Mouse (Mus musculus) limb, embryonic 14.5 days (tissue): ENCODE results near the gene Olfr61. TPM values are rescaled to one million over a fixed set of nuclear protein-coding genes. Genes with fewer than 3 reads are reported as not detected.
"Not testable (repeated sequence)": the region's sequence is repeated elsewhere in the genome, so short reads cannot be mapped to it uniquely, and the experiment has no call there.

Source experiments
- ATAC-seq: fragments of 200-750 bp; cut with Nextera tagmentation; 2 replicates; pipeline ENCODE4 v1.8.0; 2017; ENCODE audit warnings: low read depth, moderate number of reproducible peaks, moderate TSS enrichment; ENCODE audit not compliant: low FRiP score
- DNase-seq: peaks from one replicate; pipeline ENCODE4 v3.0.0-alpha.2; 2015; ENCODE audit warnings: low spot score
- H3K27ac ChIP-seq: fragments of 300-500 bp; sonication (generic); replicated peaks from 2 replicates; pipeline ENCODE4 v1.5.1; 2014; ENCODE audit warnings: low read depth, mild to moderate bottlenecking, low read length, moderate library complexity, mixed read lengths
- H3K27me3 ChIP-seq: fragments of 300-500 bp; sonication (generic); 2 replicates; pipeline ENCODE4 v1.6.1; 2014; ENCODE audit warnings: low read length, mixed read lengths; ENCODE audit not compliant: control insufficient read depth, insufficient read depth
- H3K36me3 ChIP-seq: fragments of 300-500 bp; sonication (generic); 2 replicates; pipeline ENCODE4 v1.6.1; 2014; ENCODE audit warnings: mild to moderate bottlenecking, low read length, moderate library complexity, mixed read lengths; ENCODE audit not compliant: control insufficient read depth, insufficient read depth
- H3K4me1 ChIP-seq: fragments of 300-500 bp; sonication (generic); 2 replicates; pipeline ENCODE4 v1.6.1; 2014; ENCODE audit warnings: antibody characterized with exemption, low read length, mixed read lengths; ENCODE audit not compliant: control insufficient read depth, insufficient read depth
- H3K4me2 ChIP-seq: fragments of 300-500 bp; sonication (generic); replicated peaks from 2 replicates; pipeline ENCODE4 v1.6.1; 2014; ENCODE audit warnings: low read depth, mild to moderate bottlenecking, low read length, moderate library complexity; ENCODE audit not compliant: severe bottlenecking
- H3K4me3 ChIP-seq: fragments of 300-500 bp; sonication (generic); replicated peaks from 2 replicates; pipeline ENCODE4 v1.5.1; 2014; ENCODE audit warnings: low read length
- H3K9ac ChIP-seq: fragments of 300-500 bp; sonication (generic); 2 replicates; pipeline ENCODE4 v1.6.1; 2014; ENCODE audit warnings: mild to moderate bottlenecking, low read depth, low read length, moderate library complexity; ENCODE audit not compliant: severe bottlenecking
- H3K9me3 ChIP-seq: fragments of 300-500 bp; sonication (generic); 2 replicates; pipeline ENCODE4 v1.6.1; 2016; ENCODE audit warnings: low read length; ENCODE audit not compliant: control insufficient read depth
- POLR2A ChIP-seq: fragments of 200-500 bp; IDR thresholded peaks from 2 replicates; pipeline ENCODE4 v1.8.0; 2012; ENCODE audit warnings: inconsistent platforms, mild to moderate bottlenecking, moderate library complexity, borderline replicate concordance; ENCODE audit not compliant: insufficient read depth, insufficient read length; ENCODE audit errors: extremely low read depth
- whole genome bisulfite sequencing: fragments of 180-500 bp; shearing (Covaris S2); extraction: QIAGEN DNeasy Blood & Tissue Kit; methylation state at CpG from one replicate; pipeline ENCODE4 v1.1.7; 2014; 5-methylcytosine and 5-hydroxymethylcytosine counted together
- polyA plus RNA-seq, 2 experiments: library from polyadenylated mRNA; depleted of rRNA in 1 of 2; stranded (reverse) in 1 of 2; unstranded in 1 of 2; fragments of >200 nt; fragmentation: Nextera tagmentation in 1 of 2; extraction: Ambion mirVana in 1 of 2; gene quantifications; 2 replicates each; pipeline versions ENCODE4 v1.2.1 to v1.2.3; 2012 to 2014

Olfr61 gene
- polyA plus RNA-seq, 2 experiments: not detected

- TF ChIP-seq POLR2A: no peak
These were observed 47.1 kb downstream of the Olfr61 start for GRCm38 (mm10) chr7:140675863-140676262.

GRCm38 (mm10) chr7:140679591-140679990 is 50.8 kb downstream of the Olfr61 start:
- H3K9me3 ChIP-seq, H3K4me2 ChIP-seq, H3K4me3 ChIP-seq, ATAC-seq, H3K9ac ChIP-seq, H3K27me3 ChIP-seq, H3K4me1 ChIP-seq, H3K27ac ChIP-seq, H3K36me3 ChIP-seq, DNase-seq: not testable (repeated sequence)
- 61% methylated on average over 4 of the region's 4 CpGs for WGBS

More at GRCm38 (mm10) chr7:140675863-140676262, 47.1 kb downstream of the Olfr61 start:
- Histone ChIP-seq H3K27ac (no peak overlapping the region), H3K27me3 (no peaks in the 10 kb centered on the region), H3K4me1 (no peaks in the 10 kb centered on the region), H3K4me2 (no peak overlapping the region), H3K9ac (no peak overlapping the region), H3K9me3 (0 out of 2 replicates have a peak, but pooled peaks cover 4% of the 10 kb centered on the region), H3K36me3 (no peaks in the 10 kb centered on the region), H3K4me3 (no peak overlapping the region)
- WGBS: 0% methylated on average over 4 of the region's 6 CpGs
- ATAC-seq (no peak), DNase-seq (no peak)

GRCm38 (mm10) chr7:140681651-140682050 is 52.9 kb downstream of the Olfr61 start, which contains the start of gene Olfr45:
TSS of gene Olfr45 (plus strand) at chr7:140681951.
- no peak within 1 kb of the TSS for H3K9ac ChIP-seq
- H3K9me3 ChIP-seq: no peaks in the 10 kb centered on the region
- no peak for DNase-seq
- H3K27ac ChIP-seq: no peak within 1 kb of the TSS
- no peaks in the 10 kb centered on the region for H3K36me3 ChIP-seq
- H3K4me3 ChIP-seq: no peak within 1 kb of the TSS
- no peaks in the 10 kb centered on the region for H3K4me1 ChIP-seq
- 90% methylated on average over 1 of the region's 1 CpGs for WGBS
- no peak for TF ChIP-seq POLR2A
- H3K4me2 ChIP-seq: no peak within 1 kb of the TSS
- no peak for ATAC-seq
- no peaks in the 10 kb centered on the region for H3K27me3 ChIP-seq

Other genes starting within 250 kb of the Olfr61 start
- not detected in 2 replicates for gene Olfr531, start 226.1 kb upstream of the Olfr61 start, polyA plus RNA-seq (2012; rRNA removed)
- gene Olfr531, start 226.1 kb upstream of the Olfr61 start, polyA plus RNA-seq (2014; fragmentation: Nextera tagmentation; extraction: Ambion mirVana): not detected in 2 replicates
- gene Olfr532, start 207.3 kb upstream of the Olfr61 start, polyA plus RNA-seq (2012; rRNA removed): not detected in 2 replicates
- gene Olfr532, start 207.3 kb upstream of the Olfr61 start, polyA plus RNA-seq (2014; fragmentation: Nextera tagmentation; extraction: Ambion mirVana): not detected in 2 replicates
- not detected in 2 replicates for gene Olfr533, start 165.6 kb upstream of the Olfr61 start, polyA plus RNA-seq (2012; rRNA removed)
- not detected in 2 replicates for gene Olfr533, start 165.6 kb upstream of the Olfr61 start, polyA plus RNA-seq (2014; fragmentation: Nextera tagmentation; extraction: Ambion mirVana)
- not detected in 2 replicates for gene Olfr535, start 144.8 kb upstream of the Olfr61 start, polyA plus RNA-seq (2012; rRNA removed)
- not detected in 2 replicates for gene Olfr535, start 144.8 kb upstream of the Olfr61 start, polyA plus RNA-seq (2014; fragmentation: Nextera tagmentation; extraction: Ambion mirVana)
- not detected in 2 replicates for gene Olfr536, start 121.6 kb upstream of the Olfr61 start, polyA plus RNA-seq (2012; rRNA removed)
- gene Olfr536, start 121.6 kb upstream of the Olfr61 start, polyA plus RNA-seq (2014; fragmentation: Nextera tagmentation; extraction: Ambion mirVana): not detected in 2 replicates
- gene Olfr538, start 61.1 kb upstream of the Olfr61 start, polyA plus RNA-seq (2012; rRNA removed): not detected in 2 replicates
- gene Olfr538, start 61.1 kb upstream of the Olfr61 start, polyA plus RNA-seq (2014; fragmentation: Nextera tagmentation; extraction: Ambion mirVana): not detected in 2 replicates
- not detected in 2 replicates for gene Olfr46, start 27.7 kb upstream of the Olfr61 start, polyA plus RNA-seq (2012; rRNA removed)
- not detected in 2 replicates for gene Olfr46, start 27.7 kb upstream of the Olfr61 start, polyA plus RNA-seq (2014; fragmentation: Nextera tagmentation; extraction: Ambion mirVana)
- gene Olfr53, start 17.5 kb downstream of the Olfr61 start, polyA plus RNA-seq (2012; rRNA removed): not detected in 2 replicates
- gene Olfr53, start 17.5 kb downstream of the Olfr61 start, polyA plus RNA-seq (2014; fragmentation: Nextera tagmentation; extraction: Ambion mirVana): not detected in 2 replicates
- gene Olfr539, start 31.0 kb downstream of the Olfr61 start, polyA plus RNA-seq (2012; rRNA removed): 0.19 and 0.20 TPM in 2 replicates
- gene Olfr539, start 31.0 kb downstream of the Olfr61 start, polyA plus RNA-seq (2014; fragmentation: Nextera tagmentation; extraction: Ambion mirVana): 0.03 TPM in 1 of 2 replicates, not detected in the other
- gene Olfr45, start 53.0 kb downstream of the Olfr61 start, polyA plus RNA-seq (2012; rRNA removed): 0.04 and 0.06 TPM in 2 replicates
- gene Olfr45, start 53.0 kb downstream of the Olfr61 start, polyA plus RNA-seq (2014; fragmentation: Nextera tagmentation; extraction: Ambion mirVana): not detected in 2 replicates
- gene Olfr541, start 68.3 kb downstream of the Olfr61 start, polyA plus RNA-seq (2012; rRNA removed): not detected in 2 replicates
- gene Olfr541, start 68.3 kb downstream of the Olfr61 start, polyA plus RNA-seq (2014; fragmentation: Nextera tagmentation; extraction: Ambion mirVana): not detected in 2 replicates
- gene Cyp2e1, start 134.8 kb downstream of the Olfr61 start, polyA plus RNA-seq (2012; rRNA removed): 0.05 and 0.12 TPM in 2 replicates
- gene Cyp2e1, start 134.8 kb downstream of the Olfr61 start, polyA plus RNA-seq (2014; fragmentation: Nextera tagmentation; extraction: Ambion mirVana): not detected in 2 replicates
- 0.39 and 0.55 TPM in 2 replicates for gene Syce1, start 158.9 kb downstream of the Olfr61 start, polyA plus RNA-seq (2012; rRNA removed)
- gene Syce1, start 158.9 kb downstream of the Olfr61 start, polyA plus RNA-seq (2014; fragmentation: Nextera tagmentation; extraction: Ambion mirVana): 0.54 and 0.66 TPM in 2 replicates
- gene Zfp941, start 193.2 kb downstream of the Olfr61 start, polyA plus RNA-seq (2012; rRNA removed): 0.83 and 0.93 TPM in 2 replicates
- 1.3 and 1.5 TPM in 2 replicates for gene Zfp941, start 193.2 kb downstream of the Olfr61 start, polyA plus RNA-seq (2014; fragmentation: Nextera tagmentation; extraction: Ambion mirVana)
- gene Urah, start 206.0 kb downstream of the Olfr61 start, polyA plus RNA-seq (2012; rRNA removed): 1.2 and 2.5 TPM in 2 replicates
- 6.2 and 9.0 TPM in 2 replicates for gene Urah, start 206.0 kb downstream of the Olfr61 start, polyA plus RNA-seq (2014; fragmentation: Nextera tagmentation; extraction: Ambion mirVana)
- gene Scgb1c1, start 216.6 kb downstream of the Olfr61 start, polyA plus RNA-seq (2012; rRNA removed): not detected in 2 replicates
- not detected in 2 replicates for gene Scgb1c1, start 216.6 kb downstream of the Olfr61 start, polyA plus RNA-seq (2014; fragmentation: Nextera tagmentation; extraction: Ambion mirVana)
- gene Odf3, start 218.8 kb downstream of the Olfr61 start, polyA plus RNA-seq (2012; rRNA removed): 0.04 TPM in 2 replicates
- not detected in 2 replicates for gene Odf3, start 218.8 kb downstream of the Olfr61 start, polyA plus RNA-seq (2014; fragmentation: Nextera tagmentation; extraction: Ambion mirVana)
- 0.12 TPM in 1 of 2 replicates, not detected in the other for gene Gm45785, start 227.4 kb downstream of the Olfr61 start, polyA plus RNA-seq (2012; rRNA removed)
- not detected in 2 replicates for gene Gm45785, start 227.4 kb downstream of the Olfr61 start, polyA plus RNA-seq (2014; fragmentation: Nextera tagmentation; extraction: Ambion mirVana)
- 70.3 and 82.0 TPM in 2 replicates for gene Ric8a, start 228.0 kb downstream of the Olfr61 start, polyA plus RNA-seq (2012; rRNA removed)
- 74.0 and 78.9 TPM in 2 replicates for gene Ric8a, start 228.0 kb downstream of the Olfr61 start, polyA plus RNA-seq (2014; fragmentation: Nextera tagmentation; extraction: Ambion mirVana)
- 45.0 and 48.2 TPM in 2 replicates for gene Bet1l, start 228.6 kb downstream of the Olfr61 start, polyA plus RNA-seq (2012; rRNA removed)
- 75.1 and 92.8 TPM in 2 replicates for gene Bet1l, start 228.6 kb downstream of the Olfr61 start, polyA plus RNA-seq (2014; fragmentation: Nextera tagmentation; extraction: Ambion mirVana)